Mouse (Mus musculus) limb, embryonic 10.5 days (tissue): Measurements from ENCODE around the gene Pde10a. TPM values are rescaled to one million over a fixed set of nuclear protein-coding genes. Genes with fewer than 3 reads are reported as not detected.

Source experiments
- DNase-seq: peaks from one replicate; pipeline ENCODE4 v3.0.0-alpha.2; 2017; ENCODE audit warnings: low spot score
- H3K27ac ChIP-seq: fragments of 300-500 bp; sonication (generic); 2 replicates; pipeline ENCODE4 v1.5.1; 2016; ENCODE audit warnings: mild to moderate bottlenecking
- H3K27me3 ChIP-seq: fragments of 300-500 bp; sonication (generic); 2 replicates; pipeline ENCODE4 v1.6.1; 2016; ENCODE audit warnings: low read depth, mild to moderate bottlenecking; ENCODE audit not compliant: poor library complexity, severe bottlenecking
- H3K36me3 ChIP-seq: fragments of 300-500 bp; sonication (generic); 2 replicates; pipeline ENCODE4 v1.6.1; 2016; ENCODE audit warnings: mild to moderate bottlenecking, moderate library complexity
- H3K4me1 ChIP-seq: fragments of 300-500 bp; sonication (generic); 2 replicates; pipeline ENCODE4 v1.6.1; 2016
- H3K4me3 ChIP-seq: fragments of 300-500 bp; sonication (generic); 2 replicates; pipeline ENCODE4 v1.5.1; 2016; ENCODE audit warnings: mild to moderate bottlenecking, moderate library complexity
- H3K9me3 ChIP-seq: fragments of 300-500 bp; sonication (generic); replicated peaks from 2 replicates; pipeline ENCODE4 v1.6.1; 2016; ENCODE audit warnings: mild to moderate bottlenecking
- WGBS: fragments of 180-500 bp; shearing (Covaris S2); methylation state at CpG from one replicate; pipeline ENCODE4 v1.1.7; 2016; 5-methylcytosine and 5-hydroxymethylcytosine counted together
- polyA plus RNA-seq: library from polyadenylated mRNA; unstranded; fragments of >200 nt; fragmentation: Nextera tagmentation; extraction: Ambion mirVana; gene quantifications from 2 replicates; pipeline ENCODE4 v1.2.1, GENCODE M21; 2016

Pde10a gene
- polyA plus RNA-seq, 1 experiment from 2014 or later: 1.6 TPM

DNA sequence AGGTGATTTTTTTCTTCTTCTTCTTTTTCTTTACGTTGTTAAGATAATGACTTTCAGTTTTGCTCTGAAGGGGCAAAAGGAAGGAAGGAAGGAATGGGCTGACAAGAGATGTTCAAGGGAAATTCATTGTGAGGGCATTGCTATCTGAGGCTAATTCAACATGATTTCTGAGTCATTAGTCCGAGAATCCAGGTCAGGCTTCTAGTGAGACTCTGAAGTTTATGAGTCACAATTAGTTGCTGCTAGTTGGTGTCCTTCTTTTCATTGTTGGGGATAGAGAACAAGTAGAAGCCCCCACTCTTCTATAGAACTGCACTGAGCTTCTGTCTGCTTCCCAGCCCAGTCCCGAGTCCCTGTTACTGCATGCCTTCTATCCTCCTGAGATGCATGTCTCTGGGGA is 116.3 kb downstream of the Pde10a start:
- 79% methylated on average over 3 of the region's 3 CpGs for WGBS

DNA sequence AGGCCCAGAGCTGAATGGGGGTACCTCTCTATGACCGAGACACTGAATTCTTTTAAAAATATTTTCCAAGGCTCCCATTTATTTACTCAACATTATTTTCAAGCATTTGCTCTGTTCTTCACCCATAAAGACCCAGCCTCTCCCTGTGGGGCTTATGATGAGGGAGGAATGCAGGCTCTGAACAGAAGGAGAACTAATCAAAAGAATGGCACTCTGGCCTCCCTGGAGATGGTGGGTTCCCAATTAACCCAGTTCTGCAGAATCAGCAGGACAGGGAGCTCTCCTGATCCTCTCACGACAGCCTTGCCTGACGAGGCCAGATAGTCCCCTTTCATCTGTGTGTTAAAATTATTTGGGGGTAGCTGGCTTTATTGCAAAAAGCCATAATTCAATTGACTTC is 117.2 kb downstream of the Pde10a start:
- no peak overlapping the region for H3K27ac ChIP-seq
- no peak overlapping the region for H3K4me3 ChIP-seq
- WGBS: 66% methylated on average over 3 of the region's 3 CpGs
- no peak for DNase-seq
- 0 out of 2 replicates have a peak, but pooled peaks cover 4% of the 10 kb centered on the region for H3K4me1 ChIP-seq
- H3K9me3 ChIP-seq: no peaks in the 10 kb centered on the region
- H3K27me3 ChIP-seq: no peaks in the 10 kb centered on the region
- no peaks in the 10 kb centered on the region for H3K36me3 ChIP-seq

More for the DNA sequence above, 116.3 kb downstream of the Pde10a start:
- H3K27me3 ChIP-seq: no peaks in the 10 kb centered on the region
- H3K9me3 ChIP-seq: no peaks in the 10 kb centered on the region
- H3K4me3 ChIP-seq: no peak overlapping the region
- H3K4me1 ChIP-seq: peaks cover 6% of the 10 kb centered on the region; the same call in 1 of the 2 replicates
- no peaks in the 10 kb centered on the region for H3K36me3 ChIP-seq
- no peak overlapping the region for H3K27ac ChIP-seq
- no peak for DNase-seq

DNA sequence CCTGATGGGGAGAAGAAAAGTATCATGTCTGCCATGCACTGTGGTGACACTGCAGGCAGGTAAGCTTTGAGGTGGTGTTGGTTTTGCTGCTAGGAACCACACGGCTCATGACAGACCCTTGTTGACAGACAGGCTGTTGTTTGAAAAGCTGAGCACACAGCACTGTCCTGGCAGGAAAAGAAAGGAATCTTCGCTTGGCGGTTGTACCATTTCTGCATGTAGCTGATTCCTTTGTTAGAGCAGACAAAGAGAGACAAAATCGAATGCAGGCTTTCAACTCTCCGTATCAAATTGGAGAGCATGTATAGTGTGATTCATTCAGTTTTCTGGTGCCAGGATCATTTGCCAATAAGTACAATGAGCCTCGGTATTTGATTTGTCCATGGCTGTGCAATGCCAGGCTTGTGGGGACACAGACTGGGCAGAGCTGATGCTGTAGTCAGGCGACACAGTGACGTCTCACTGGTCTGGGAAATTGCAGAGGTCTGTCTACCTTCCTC is 122.2 kb downstream of the Pde10a start:
- DNase-seq: no peak
- WGBS: 83% methylated on average over 8 of the region's 8 CpGs
- no peaks in the 10 kb centered on the region for H3K9me3 ChIP-seq
- H3K36me3 ChIP-seq: no peaks in the 10 kb centered on the region
- H3K4me1 ChIP-seq: no peaks in the 10 kb centered on the region
- no peaks in the 10 kb centered on the region for H3K27me3 ChIP-seq
- no peak overlapping the region for H3K4me3 ChIP-seq
- no peak overlapping the region for H3K27ac ChIP-seq

DNA sequence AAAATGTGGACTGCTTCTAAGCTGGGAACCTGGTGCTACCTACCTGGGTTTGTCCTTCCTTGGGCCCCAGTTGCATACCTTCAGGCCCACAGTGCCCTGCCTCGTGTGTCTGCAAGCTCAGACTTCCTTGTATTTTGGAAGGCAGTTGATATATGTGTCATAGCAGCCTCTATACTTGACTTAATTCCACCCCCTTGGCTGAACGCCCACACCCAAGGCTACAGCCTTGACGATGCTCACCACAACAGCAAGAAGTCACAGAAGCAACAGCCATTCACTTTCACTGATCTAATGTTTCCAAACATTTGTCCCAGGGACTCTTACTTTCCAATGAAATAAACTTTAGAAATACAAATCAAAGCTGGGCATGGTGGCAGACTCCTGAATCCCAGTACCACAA is 123.1 kb downstream of the Pde10a start:
- no peaks in the 10 kb centered on the region for H3K27me3 ChIP-seq
- DNase-seq: no peak
- no peaks in the 10 kb centered on the region for H3K9me3 ChIP-seq
- no peak overlapping the region for H3K4me3 ChIP-seq
- 82% methylated on average over 3 of the region's 3 CpGs for WGBS
- H3K27ac ChIP-seq: no peak overlapping the region
- H3K4me1 ChIP-seq: no peaks in the 10 kb centered on the region
- no peaks in the 10 kb centered on the region for H3K36me3 ChIP-seq

DNA sequence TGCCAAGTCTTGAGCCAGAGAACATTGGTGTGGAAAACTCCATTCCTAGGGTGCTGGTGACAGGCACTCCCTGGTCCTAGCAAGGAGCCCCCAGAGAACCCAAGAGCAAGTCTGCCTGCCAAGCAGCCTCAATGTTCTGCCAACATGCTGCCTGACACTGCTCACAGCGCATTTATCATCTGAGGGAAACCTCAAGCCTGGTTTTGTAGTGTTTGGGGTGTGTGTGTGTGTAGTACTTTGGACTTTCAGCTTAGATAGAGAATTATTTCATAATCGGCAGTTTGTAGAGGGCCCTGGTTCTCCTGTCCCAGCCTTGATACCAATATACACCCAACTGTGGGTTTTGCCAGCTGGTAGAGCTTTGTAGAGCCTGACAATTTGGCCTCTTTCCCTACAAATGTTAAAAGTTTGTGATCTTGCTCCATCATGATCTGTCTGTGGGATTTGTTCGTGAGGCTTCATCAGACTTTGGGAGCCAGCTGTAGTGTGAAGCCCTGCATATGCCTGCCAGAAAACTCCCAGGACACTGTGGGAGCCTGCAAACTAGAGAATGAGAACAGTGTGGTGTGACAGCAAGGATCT is 127.6 kb downstream of the Pde10a start:
- no peaks in the 10 kb centered on the region for H3K27me3 ChIP-seq
- WGBS: 92% methylated on average over 3 of the region's 3 CpGs
- H3K4me1 ChIP-seq: 0 out of 2 replicates have a peak, but pooled peaks cover 4% of the 10 kb centered on the region
- no peak overlapping the region for H3K4me3 ChIP-seq
- no peak for DNase-seq
- H3K9me3 ChIP-seq: no peaks in the 10 kb centered on the region
- no peak overlapping the region for H3K27ac ChIP-seq
- H3K36me3 ChIP-seq: no peaks in the 10 kb centered on the region

DNA sequence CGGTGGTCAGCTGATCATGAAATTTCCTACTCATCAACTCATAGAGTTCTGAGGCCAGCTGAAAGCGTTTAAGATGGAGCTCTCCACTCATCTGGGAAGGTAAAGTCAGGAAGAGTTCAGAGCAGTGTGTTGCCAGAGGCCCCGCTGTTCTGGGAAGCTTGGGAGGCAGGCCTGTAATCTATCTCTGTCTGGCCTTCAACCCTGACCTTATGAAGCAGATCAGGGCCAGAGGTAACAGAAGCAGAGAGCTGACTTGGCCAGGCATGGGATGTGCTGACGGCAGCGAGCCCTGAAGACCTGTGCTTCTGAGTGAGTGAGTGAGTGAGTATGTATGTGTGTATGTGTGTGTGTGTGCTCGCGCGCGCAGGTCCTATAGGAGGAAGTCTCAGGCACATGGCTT is 132.5 kb downstream of the Pde10a start:
- H3K27ac ChIP-seq: no peak overlapping the region
- no peaks in the 10 kb centered on the region for H3K27me3 ChIP-seq
- no peaks in the 10 kb centered on the region for H3K36me3 ChIP-seq
- no peaks in the 10 kb centered on the region for H3K9me3 ChIP-seq
- no peak overlapping the region for H3K4me3 ChIP-seq
- H3K4me1 ChIP-seq: 0 out of 2 replicates have a peak, but pooled peaks cover 4% of the 10 kb centered on the region
- no peak for DNase-seq
- 59% methylated on average over 9 of the region's 9 CpGs for WGBS

DNA sequence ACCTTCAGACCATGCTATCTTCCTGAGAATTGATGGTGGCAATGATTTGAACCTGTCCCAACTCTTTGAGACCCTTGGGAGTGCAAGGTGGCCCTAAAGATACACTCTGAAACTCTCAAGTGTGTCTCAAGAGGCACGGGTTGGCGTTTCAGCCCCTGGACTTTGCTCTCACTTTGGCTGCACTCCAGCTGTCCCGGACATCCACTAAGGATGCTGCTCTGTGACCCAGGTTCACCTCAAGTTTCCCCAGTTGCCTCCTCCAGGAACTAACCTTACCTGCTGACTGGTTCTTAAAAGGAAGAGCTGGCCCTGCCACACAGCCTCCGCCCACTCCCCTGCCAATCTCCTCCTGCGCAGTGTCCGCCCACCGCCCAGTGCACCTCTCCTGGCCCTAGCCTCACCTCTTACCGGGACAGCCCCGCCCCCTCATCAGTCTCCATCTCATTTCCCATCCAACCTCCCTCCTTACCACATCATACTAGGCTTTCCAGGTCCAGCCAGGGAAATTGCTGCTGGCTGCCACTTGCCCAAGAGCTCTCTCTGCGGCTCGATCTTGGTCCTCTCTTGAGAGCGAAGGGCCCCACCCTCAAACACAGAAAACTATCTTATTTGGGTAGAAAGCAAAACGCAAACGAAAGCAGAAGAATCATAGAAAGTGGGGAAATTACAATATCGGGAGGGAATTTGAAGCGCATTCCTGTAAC is 133.7 kb downstream of the Pde10a start:
- DNase-seq: no peak
- H3K27ac ChIP-seq: no peak overlapping the region
- H3K4me3 ChIP-seq: no peak overlapping the region
- WGBS: 66% methylated on average over 16 of the region's 16 CpGs
- H3K4me1 ChIP-seq: 0 out of 2 replicates have a peak, but pooled peaks cover 4% of the 10 kb centered on the region
- H3K9me3 ChIP-seq: no peaks in the 10 kb centered on the region
- no peaks in the 10 kb centered on the region for H3K27me3 ChIP-seq
- H3K36me3 ChIP-seq: no peaks in the 10 kb centered on the region

DNA sequence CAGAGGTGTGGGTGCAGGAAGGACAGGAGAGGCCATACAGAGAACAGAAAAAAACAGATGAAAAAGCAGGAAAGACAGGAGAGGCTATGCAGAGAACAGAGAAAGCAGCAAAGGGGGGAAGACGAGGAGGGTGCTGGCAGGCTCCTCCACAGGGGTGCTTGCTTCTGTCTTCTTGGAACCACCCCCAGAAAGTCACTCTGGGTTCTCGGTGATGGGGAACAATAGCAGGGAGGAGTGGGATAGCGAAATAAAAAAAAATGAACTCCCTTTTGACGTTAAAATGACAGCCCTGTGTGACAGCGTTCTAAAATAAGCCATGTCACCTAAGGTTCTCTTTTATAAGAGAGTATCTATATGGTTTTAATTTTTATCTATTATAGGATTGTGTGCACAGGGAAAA is 141.7 kb downstream of the Pde10a start:
- no peak overlapping the region for H3K27ac ChIP-seq
- H3K9me3 ChIP-seq: no peaks in the 10 kb centered on the region
- 80% methylated on average over 5 of the region's 5 CpGs for WGBS
- H3K4me1 ChIP-seq: no peaks in the 10 kb centered on the region
- H3K27me3 ChIP-seq: no peaks in the 10 kb centered on the region
- no peak overlapping the region for H3K4me3 ChIP-seq
- H3K36me3 ChIP-seq: no peaks in the 10 kb centered on the region
- no peak for DNase-seq

DNA sequence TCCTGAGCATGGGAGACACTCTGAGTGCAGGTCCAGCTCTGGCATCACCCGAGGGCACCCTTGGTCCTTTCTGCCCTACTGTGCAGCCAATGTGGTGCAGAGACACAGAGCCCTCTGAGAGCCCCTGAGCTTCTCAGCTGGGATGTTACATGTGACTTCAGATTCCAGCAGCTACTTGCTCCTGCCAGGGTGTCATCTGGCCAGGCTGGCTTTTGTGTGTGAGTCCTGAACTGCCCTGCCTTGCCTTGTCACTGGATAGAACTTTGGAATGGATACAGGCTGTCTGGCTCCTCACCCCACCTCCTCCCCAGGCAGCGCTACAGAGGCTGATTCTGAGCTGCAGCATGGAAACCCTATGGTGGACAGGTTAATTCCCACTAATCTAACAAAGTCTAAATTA is 149.5 kb downstream of the Pde10a start:
- Histone ChIP-seq H3K27ac (no peak overlapping the region), H3K36me3 (no peaks in the 10 kb centered on the region), H3K4me1 (no peaks in the 10 kb centered on the region), H3K27me3 (no peaks in the 10 kb centered on the region), H3K4me3 (no peak overlapping the region), H3K9me3 (no peaks in the 10 kb centered on the region)
- WGBS: 86% methylated on average over 2 of the region's 2 CpGs
- DNase-seq: no peak

DNA sequence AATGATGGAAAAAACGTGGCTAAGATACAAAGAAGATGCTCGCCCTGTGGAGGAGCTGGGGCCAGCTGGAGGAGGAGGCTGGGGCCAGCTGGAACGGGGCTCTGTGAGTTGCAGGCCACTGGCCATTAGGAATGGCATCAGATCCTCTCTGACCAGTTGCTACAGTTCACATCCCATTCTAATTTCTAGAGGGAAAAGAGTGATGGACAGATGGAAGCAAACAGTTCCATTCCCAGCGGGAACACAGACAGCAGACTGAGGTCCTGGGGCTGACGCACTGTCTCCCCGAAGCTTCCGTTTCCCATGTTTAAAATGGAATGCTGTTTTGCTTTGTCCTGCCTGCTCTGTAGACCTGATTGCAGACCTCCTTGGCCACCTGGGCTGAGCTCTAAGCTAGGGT is 161.2 kb downstream of the Pde10a start:
- Histone ChIP-seq H3K4me1 (no peaks in the 10 kb centered on the region), H3K4me3 (no peak overlapping the region), H3K9me3 (no peaks in the 10 kb centered on the region), H3K27ac (no peak overlapping the region), H3K27me3 (no peaks in the 10 kb centered on the region), H3K36me3 (no peaks in the 10 kb centered on the region)
- no peak for DNase-seq
- WGBS: 79% methylated on average over 7 of the region's 7 CpGs

DNA sequence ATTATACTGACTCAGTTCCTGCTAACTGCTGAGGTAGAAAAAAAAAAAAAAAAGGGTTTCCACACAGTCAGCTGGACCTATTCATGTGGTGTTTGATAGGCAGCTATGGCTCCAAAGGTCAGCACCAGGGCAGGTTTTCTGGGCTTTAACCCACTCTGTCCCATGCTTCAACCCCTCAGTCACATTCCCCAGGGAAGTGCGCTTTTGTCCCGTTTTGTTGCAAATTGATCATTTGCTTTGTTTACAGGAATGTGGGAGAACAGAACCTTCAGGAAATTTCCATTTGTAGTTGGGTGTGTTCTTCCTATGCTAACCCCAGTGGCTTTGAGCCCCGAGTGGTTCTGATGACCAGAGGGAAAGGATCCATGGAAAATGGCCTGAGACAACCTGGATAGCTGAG is 162.9 kb downstream of the Pde10a start:
- H3K4me3 ChIP-seq: no peak overlapping the region
- WGBS: 74% methylated on average over 3 of the region's 3 CpGs
- H3K9me3 ChIP-seq: no peaks in the 10 kb centered on the region
- no peaks in the 10 kb centered on the region for H3K4me1 ChIP-seq
- no peak for DNase-seq
- H3K36me3 ChIP-seq: no peaks in the 10 kb centered on the region
- H3K27ac ChIP-seq: no peak overlapping the region
- H3K27me3 ChIP-seq: no peaks in the 10 kb centered on the region

DNA sequence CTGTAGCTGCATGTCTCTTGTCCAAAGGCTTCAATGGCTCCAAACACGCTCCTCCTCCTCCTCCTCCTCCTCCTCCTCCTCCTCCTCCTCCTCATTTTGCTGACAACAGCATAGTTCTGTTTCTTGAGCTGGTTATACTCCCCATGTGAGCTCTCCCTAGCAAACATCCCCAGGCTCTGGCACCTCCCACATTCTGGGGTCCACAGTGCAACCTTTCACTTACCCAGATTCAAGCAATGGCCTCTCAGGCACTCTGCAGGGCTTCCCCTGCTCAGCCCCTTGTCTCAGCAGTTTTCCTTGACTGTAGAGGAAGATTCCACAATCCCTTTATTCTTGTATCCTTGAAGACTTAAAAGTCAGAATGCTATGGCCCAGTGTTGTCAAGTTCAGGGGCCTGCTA is 173.1 kb downstream of the Pde10a start:
- Histone ChIP-seq H3K36me3 (no peaks in the 10 kb centered on the region), H3K4me1 (peaks cover 5% of the 10 kb centered on the region; the same call in 1 of the 2 replicates), H3K4me3 (no peak overlapping the region), H3K27ac (no peak overlapping the region), H3K27me3 (no peaks in the 10 kb centered on the region), H3K9me3 (no peaks in the 10 kb centered on the region)
- WGBS: 71% methylated on average over 1 of the region's 1 CpGs
- DNase-seq: no peak

DNA sequence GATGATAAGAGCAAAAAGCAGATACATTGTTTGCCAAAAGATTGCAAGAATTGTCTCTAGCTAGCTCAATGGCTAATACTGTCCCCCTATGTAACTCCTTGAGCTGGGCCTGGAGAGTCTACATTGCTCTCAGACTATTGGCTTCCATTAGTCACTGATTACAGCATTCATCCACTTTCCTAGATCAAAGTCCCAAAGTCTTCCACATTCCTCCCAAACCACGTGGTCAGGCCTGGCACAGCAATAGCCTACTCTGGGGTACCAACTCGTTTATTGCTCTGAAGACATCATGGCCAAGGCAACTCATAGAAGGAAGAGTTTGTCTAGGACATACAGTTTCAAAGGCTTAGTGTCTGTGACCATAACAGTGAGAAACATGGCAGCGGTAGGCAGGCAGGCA is 173.6 kb downstream of the Pde10a start:
- H3K27me3 ChIP-seq: no peaks in the 10 kb centered on the region

More for the DNA sequence above, 173.6 kb downstream of the Pde10a start:
- no peak for DNase-seq
- WGBS: 78% methylated on average over 3 of the region's 3 CpGs
- H3K4me3 ChIP-seq: no peak overlapping the region
- peaks cover 5% of the 10 kb centered on the region; the same call in 1 of the 2 replicates for H3K4me1 ChIP-seq
- no peaks in the 10 kb centered on the region for H3K9me3 ChIP-seq
- no peak overlapping the region for H3K27ac ChIP-seq
- H3K36me3 ChIP-seq: no peaks in the 10 kb centered on the region
